In the genomic region with DNA sequence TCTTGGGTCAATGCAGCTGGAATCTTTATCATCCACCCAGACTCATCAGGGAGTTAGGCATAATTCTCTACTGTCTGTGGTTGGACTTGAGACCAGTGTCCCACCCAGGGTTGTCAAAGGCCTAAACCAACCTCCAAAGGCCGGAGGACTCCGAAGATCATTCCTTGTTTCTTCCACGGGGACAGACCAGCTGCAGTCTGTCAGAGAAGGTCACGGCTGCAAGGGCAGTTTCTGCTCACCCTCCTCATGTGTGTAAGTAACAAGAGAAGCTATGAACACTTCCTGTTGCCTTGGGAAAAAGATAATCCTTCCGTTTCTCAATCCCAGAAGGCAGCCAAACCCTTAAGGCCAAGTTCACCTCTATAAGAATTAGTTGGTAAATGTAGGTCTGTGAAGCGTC, we compare ENCODE assay signal across 13 mouse cellular contexts.
DNase-seq lines count a peak whose midpoint lies in the region; TF ChIP-seq lines count a peak whose summit lies in the region.
"Had no signal": no experiment of that assay in that cellular context is flagged by ENCODE, and none has a peak within 500 bp of the region (broad histone marks: within the 10 kb centered on the region; RNA-seq: fewer than 3 reads in every experiment).

No protein-coding gene starts in this region.

- DNase-seq in lung, adult 18-20 months: peak; percentile 27 to 46
- no peak for DNase-seq in lung, adult 2 months
- DNase-seq in heart, postnatal 4 days: peak; percentile 14
- peak; percentile 60 for DNase-seq in kidney, postnatal 14 days
- peak; percentile 69 for DNase-seq in lung, postnatal 36 days
- DNase-seq in ovary, postnatal 14 days (ENCODE audit: low spot score): no peak
- DNase-seq in left cerebral cortex, postnatal 10 days (ENCODE audit: extremely low spot score in 1 of 2, low spot score in 2 of 2): no peak
- DNase-seq in left cerebral cortex, postnatal 4 days: no peak
- DNase-seq: cerebellum, postnatal 10 days had no signal

- TF ChIP-seq POLR2A in lung, adult 2 months (IDR thresholded peaks at IDR 0.05; ENCODE audit: borderline replicate concordance, extremely low read depth, low read depth, low read length): no peak

- H3K4me3 ChIP-seq in lung, adult 2 months (replicated peaks; ENCODE audit: extremely low read depth, low read depth, low read length): no peak overlapping the region
- H3K4me3 ChIP-seq: hindbrain, embryonic 10.5 days; liver, embryonic 12.5 days; neural tube, embryonic 12.5 days; stomach, embryonic 15.5 days had no signal

- peaks cover 18% of the 10 kb centered on the region for H3K4me1 ChIP-seq in lung, adult 2 months (ENCODE audit: control insufficient read depth, insufficient read depth, low read length)

- TF ChIP-seq CTCF in lung, adult 2 months (IDR thresholded peaks at IDR 0.05; ENCODE audit: insufficient read depth, low read length): no peak

- 68% methylated on average over 6 of the region's 6 CpGs for WGBS in lung, adult 2 months

- intact Hi-C loops in left cerebral cortex, postnatal 10 days (cut with DNase I): no loop called here
- intact Hi-C loops in left cerebral cortex, postnatal 4 days (cut with DNase I): no loop called here

Comparison
In these comparisons a context has a peak if more than half of its experiments do, and no peak if none do; other contexts are left out.
1. DNase-seq: peak in lung, adult 18-20 months (2 of 2), heart, postnatal 4 days (single experiment), kidney, postnatal 14 days (single experiment) and lung, postnatal 36 days (single experiment); none in lung, adult 2 months (single experiment), ovary, postnatal 14 days (single experiment), left cerebral cortex, postnatal 10 days (0 of 2) and left cerebral cortex, postnatal 4 days (single experiment).